Mouse (Mus musculus): Measurements from ENCODE around the gene Zfp687.

DNA sequence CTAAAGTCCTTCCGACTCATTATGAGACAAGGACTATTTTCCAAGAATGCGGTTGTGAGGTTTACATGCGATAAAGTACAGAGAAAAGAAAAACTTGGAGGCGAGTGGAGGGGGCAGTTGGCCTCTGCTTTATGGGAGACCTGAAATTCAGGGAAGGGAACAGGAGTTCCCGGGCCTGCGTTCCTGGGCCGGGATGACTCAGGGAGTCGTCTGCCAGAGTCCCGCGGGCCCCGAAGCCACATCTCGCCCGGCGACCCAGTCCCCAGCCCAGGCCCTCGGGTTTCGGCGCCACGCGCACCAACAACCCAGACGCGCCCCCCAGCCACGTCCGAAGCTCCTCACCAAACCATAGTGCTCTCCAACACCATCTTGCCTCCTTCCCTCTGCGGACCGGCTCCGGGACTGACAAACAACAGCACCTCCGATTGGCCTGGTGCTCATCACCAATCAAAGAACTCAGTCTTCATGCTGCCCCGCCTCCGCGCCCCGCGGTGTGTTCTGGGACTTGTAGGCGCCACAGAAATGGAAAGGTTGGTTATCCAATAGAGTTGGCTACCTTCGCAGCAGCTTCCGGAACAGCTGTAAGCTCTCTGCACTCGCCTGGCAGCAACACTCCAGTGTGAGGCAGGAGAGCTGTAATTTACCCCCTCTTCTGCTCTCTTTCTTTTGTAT, 27.1 kb upstream of the Zfp687 start, which contains the start of gene Psmd4:
- TF ChIP-seq CTCF (IDR thresholded peaks at IDR 0.05; ENCODE audit: low read depth, low read length), result no peak
- TF ChIP-seq POLR2A (IDR thresholded peaks at IDR 0.05; ENCODE audit: extremely low read depth, insufficient read depth, low read length), result peak; percentile 90
